Mouse (Mus musculus): ENCODE results near the gene Gm5475. TPM values are rescaled to one million over a fixed set of nuclear protein-coding genes. Genes with fewer than 3 reads are reported as not detected.
A peak's percentile ranks its signal among the peaks of the same experiment; 100 is the strongest.
"Not testable (repeated sequence)": the region's sequence is repeated elsewhere in the genome, so short reads cannot be mapped to it uniquely, and the experiment has no call there.

Gene Gm5475
- total RNA-seq (2018; cell fraction: chromatin; rRNA removed), result 1 to 10 TPM in 2 of 26 experiments, under 1 TPM in 14, not detected in 10; 0.25 to 1.3 (median 0.50) TPM
- total RNA-seq (2018; cell fraction: cytosol; rRNA removed), result under 1 TPM in 17 of 26 experiments, not detected in 9; 0.03 to 0.28 (median 0.10) TPM
- 1 to 10 TPM in 7 of 26 experiments, under 1 TPM in 16, not detected in 3; 0.29 to 2.7 (median 0.68) TPM for total RNA-seq (2018; cell fraction: nucleus; rRNA removed)
- not detected in 3 replicates for polyA plus RNA-seq (2018)

GRCm38 (mm10) chr15:100421758-100422197, at the start of gene Gm5475:
TSS of gene Gm5475 (plus strand) at chr15:100422147.
- Histone ChIP-seq H3K27ac (peak within 1 kb of the TSS; percentile 84), H3K4me3 (ENCODE audit: inconsistent target) (peak within 1 kb of the TSS; percentile 52), H3K79me2 (ENCODE audit: inconsistent target) (peaks cover 49% of the 10 kb centered on the region)
- WGBS (ENCODE audit: missing documents), result 86% methylated on average over 1 of the region's 3 CpGs
- not testable (repeated sequence) for H3K36me3 ChIP-seq (ENCODE audit: inconsistent target)

DNA sequence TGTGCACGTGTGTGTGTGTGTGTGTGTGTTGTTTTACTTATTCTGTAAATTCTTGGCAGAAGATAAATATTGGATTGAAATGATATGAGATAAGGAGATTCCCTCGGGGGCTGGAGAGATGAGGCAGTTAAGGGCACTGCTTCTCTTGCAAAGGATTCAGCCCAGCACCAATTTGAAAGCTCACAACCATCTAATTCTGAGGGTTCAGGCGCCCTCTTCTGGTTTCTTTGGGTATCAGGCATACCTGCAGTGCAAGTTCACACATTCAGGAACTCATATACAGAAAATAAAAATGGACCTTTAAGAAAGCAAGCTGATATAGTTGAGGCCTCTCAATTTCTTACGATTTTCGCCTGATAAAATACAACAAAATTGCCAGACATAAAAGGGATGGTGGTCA, 46.9 kb upstream of the Gm5475 start:
- no peaks in the 10 kb centered on the region for H3K36me3 ChIP-seq (ENCODE audit: inconsistent target)
- WGBS (ENCODE audit: missing documents), result 56% methylated on average over 5 of the region's 5 CpGs
- no peaks in the 10 kb centered on the region for H3K79me2 ChIP-seq (ENCODE audit: inconsistent target)
- H3K4me3 ChIP-seq (ENCODE audit: inconsistent target), result no peak overlapping the region
- no peak overlapping the region for H3K27ac ChIP-seq

DNA sequence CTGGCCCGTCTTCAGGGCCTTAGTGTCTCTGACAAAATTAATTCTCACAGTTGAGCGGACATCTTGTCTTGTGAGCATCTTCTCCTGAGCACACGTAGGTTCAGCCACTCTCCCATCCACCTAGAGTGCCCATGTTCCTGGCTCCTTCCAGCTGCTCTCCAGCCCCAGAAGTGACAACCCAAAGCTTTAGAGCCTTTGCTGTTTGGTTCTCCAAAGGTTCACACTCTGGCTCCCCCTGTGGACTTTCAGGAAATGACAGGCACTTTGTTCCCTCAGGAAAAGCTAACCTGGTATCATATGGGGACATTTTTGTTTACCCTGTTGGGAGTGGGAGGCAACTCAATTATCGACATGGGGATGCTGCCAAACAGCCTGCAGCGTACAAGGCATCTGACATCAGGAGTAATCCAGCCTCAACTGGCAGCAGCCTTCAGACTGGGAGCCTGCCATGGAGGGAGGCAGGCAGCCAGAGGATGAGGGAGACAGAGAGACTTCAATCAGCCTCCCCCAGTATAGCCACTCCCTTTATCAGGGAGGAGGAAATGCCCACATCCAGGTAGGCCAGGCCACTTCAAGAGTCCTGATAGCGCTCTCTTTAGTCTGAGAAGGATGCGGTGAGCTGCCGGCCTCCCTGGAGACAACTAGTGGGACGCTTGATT, 44.0 kb upstream of the Gm5475 start:
- H3K4me3 ChIP-seq (ENCODE audit: inconsistent target); H3K36me3 ChIP-seq (ENCODE audit: inconsistent target); H3K27ac ChIP-seq; H3K79me2 ChIP-seq (ENCODE audit: inconsistent target): not testable (repeated sequence)
- WGBS (ENCODE audit: missing documents), result no CpG with 5 or more reads among the region's 9 CpGs

- H3K4me3 ChIP-seq (ENCODE audit: inconsistent target), result no peak overlapping the region
- H3K79me2 ChIP-seq (ENCODE audit: inconsistent target), result no peaks in the 10 kb centered on the region
- 75% methylated on average over 2 of the region's 8 CpGs for WGBS (ENCODE audit: missing documents)
- no peaks in the 10 kb centered on the region for H3K36me3 ChIP-seq (ENCODE audit: inconsistent target)
- no peak overlapping the region for H3K27ac ChIP-seq
Observed at GRCm38 (mm10) chr15:100379658-100380057, 42.3 kb upstream of the Gm5475 start.

DNA sequence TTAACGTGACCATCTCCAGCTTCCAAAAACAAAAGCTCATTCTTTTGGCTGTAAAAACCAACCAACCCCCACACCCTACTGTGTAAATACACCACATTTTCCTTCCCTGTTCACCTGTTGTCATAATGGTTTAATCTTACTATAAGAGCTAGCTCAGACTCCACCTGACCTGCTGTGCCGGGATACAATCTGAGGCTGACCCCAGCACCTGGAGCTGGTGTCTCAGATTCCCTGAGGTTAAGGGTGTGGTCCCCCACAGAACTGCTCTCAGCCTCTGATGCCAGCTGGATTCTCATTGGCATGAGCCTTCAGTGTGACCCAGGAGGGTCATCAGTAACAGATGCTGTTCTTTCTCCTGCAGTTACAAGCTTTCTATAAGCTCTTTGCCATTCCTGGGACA, 41.8 kb upstream of the Gm5475 start:
- no peaks in the 10 kb centered on the region for H3K36me3 ChIP-seq (ENCODE audit: inconsistent target)
- H3K27ac ChIP-seq, result no peak overlapping the region
- no peak overlapping the region for H3K4me3 ChIP-seq (ENCODE audit: inconsistent target)
- H3K79me2 ChIP-seq (ENCODE audit: inconsistent target), result no peaks in the 10 kb centered on the region
- 81% methylated on average over 1 of the region's 2 CpGs for WGBS (ENCODE audit: missing documents)

DNA sequence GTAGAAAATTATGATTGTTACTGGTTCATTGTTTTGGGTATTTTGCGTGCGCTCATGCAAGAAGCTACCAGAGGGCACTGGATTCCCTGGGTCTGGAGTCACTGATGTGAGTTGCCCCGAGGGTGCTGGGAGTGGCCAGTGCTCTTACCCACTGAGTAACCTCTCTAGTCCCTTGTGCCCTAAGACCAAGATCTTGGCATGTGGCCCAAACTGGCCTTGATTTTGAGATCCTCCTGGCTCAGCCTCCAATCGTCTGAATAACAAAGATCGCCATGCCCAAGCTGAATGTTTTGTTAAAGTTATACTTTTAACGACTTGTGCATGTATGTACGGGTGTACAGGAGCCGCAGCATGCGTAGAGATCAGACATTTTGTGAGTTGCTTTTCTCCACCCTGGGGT, 36.2 kb upstream of the Gm5475 start:
- H3K27ac ChIP-seq, result no peak overlapping the region
- WGBS (ENCODE audit: missing documents), result 88% methylated on average over 9 of the region's 9 CpGs

GRCm38 (mm10) chr15:100387544-100388223, 34.3 kb upstream of the Gm5475 start:
- WGBS (ENCODE audit: missing documents), result 90% methylated on average over 16 of the region's 17 CpGs
- Histone ChIP-seq H3K36me3 (ENCODE audit: inconsistent target) (peaks cover 5% of the 10 kb centered on the region; the same call in 1 of the 2 replicates), H3K79me2 (ENCODE audit: inconsistent target) (no peaks in the 10 kb centered on the region), H3K4me3 (ENCODE audit: inconsistent target) (no peak overlapping the region), H3K27ac (no peak overlapping the region)

More for the DNA sequence above, 36.2 kb upstream of the Gm5475 start:
- H3K79me2 ChIP-seq (ENCODE audit: inconsistent target), result no peaks in the 10 kb centered on the region
- no peaks in the 10 kb centered on the region; the same call in 1 of the 2 replicates for H3K36me3 ChIP-seq (ENCODE audit: inconsistent target)
- H3K4me3 ChIP-seq (ENCODE audit: inconsistent target), result no peak overlapping the region

GRCm38 (mm10) chr15:100388224-100388835, 33.6 kb upstream of the Gm5475 start:
- WGBS (ENCODE audit: missing documents), result 36% methylated on average over 4 of the region's 16 CpGs
- Histone ChIP-seq H3K36me3 (ENCODE audit: inconsistent target) (peaks cover 11% of the 10 kb centered on the region), H3K4me3 (ENCODE audit: inconsistent target) (no peak overlapping the region), H3K27ac (no peak overlapping the region), H3K79me2 (ENCODE audit: inconsistent target) (no peaks in the 10 kb centered on the region)

DNA sequence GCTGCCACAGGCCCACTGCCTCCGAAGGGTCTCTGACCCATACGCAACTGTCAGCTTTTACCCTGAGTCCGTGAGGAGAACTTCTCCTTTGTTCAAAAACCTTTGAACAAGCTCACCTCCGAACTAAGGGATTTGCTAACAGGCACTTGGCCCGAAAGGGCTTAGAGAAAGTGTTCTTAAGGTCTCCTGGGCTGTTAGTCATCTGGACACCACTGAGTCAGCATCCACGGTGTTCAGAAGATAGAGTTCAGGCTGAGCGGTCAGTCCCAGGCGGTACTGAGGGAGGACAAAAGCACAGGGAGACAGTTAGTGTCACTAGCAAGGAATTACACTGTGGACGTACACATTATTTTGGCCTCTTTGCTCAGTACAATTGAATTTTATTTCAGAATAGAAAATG, 33.1 kb upstream of the Gm5475 start:
- 83% methylated on average over 9 of the region's 9 CpGs for WGBS (ENCODE audit: missing documents)
- H3K36me3 ChIP-seq (ENCODE audit: inconsistent target), result peaks cover 17% of the 10 kb centered on the region
- H3K27ac ChIP-seq, result no peak overlapping the region
- no peaks in the 10 kb centered on the region for H3K79me2 ChIP-seq (ENCODE audit: inconsistent target)
- H3K4me3 ChIP-seq (ENCODE audit: inconsistent target), result no peak overlapping the region

GRCm38 (mm10) chr15:100391066-100391465, 30.9 kb upstream of the Gm5475 start:
- no peak overlapping the region for H3K27ac ChIP-seq
- peaks cover 39% of the 10 kb centered on the region for H3K36me3 ChIP-seq (ENCODE audit: inconsistent target)
- WGBS (ENCODE audit: missing documents), result 84% methylated on average over 6 of the region's 7 CpGs
- H3K4me3 ChIP-seq (ENCODE audit: inconsistent target), result no peak overlapping the region
- no peaks in the 10 kb centered on the region for H3K79me2 ChIP-seq (ENCODE audit: inconsistent target)

- Histone ChIP-seq H3K4me3 (ENCODE audit: inconsistent target) (no peak overlapping the region), H3K79me2 (ENCODE audit: inconsistent target) (no peaks in the 10 kb centered on the region), H3K27ac (no peak overlapping the region), H3K36me3 (ENCODE audit: inconsistent target) (peaks cover 44% of the 10 kb centered on the region)
- 93% methylated on average over 7 of the region's 7 CpGs for WGBS (ENCODE audit: missing documents)
Observed at GRCm38 (mm10) chr15:100391599-100391998, 30.3 kb upstream of the Gm5475 start.

DNA sequence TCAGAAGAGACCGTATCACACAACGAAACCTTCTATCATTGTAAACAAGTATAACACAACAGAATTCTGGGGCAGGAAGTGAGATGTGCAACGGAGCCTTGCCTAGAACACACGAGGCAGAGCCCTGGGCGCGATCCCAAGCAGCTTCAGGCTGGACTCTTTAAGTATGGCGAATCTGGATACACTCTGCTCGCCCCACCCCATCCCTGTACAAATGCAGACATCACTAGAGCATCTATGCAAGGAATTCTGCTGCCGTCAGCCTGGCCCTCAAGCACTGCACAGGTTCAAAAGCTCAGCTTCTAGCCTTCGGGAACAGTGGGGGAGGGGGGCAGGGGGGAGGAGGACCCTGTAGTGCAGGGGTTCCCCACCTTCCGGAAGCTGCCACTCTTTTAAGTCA, 28.9 kb upstream of the Gm5475 start:
- no peak overlapping the region for H3K27ac ChIP-seq
- no peak overlapping the region for H3K4me3 ChIP-seq (ENCODE audit: inconsistent target)
- 95% methylated on average over 3 of the region's 11 CpGs for WGBS (ENCODE audit: missing documents)
- H3K79me2 ChIP-seq (ENCODE audit: inconsistent target), result no peaks in the 10 kb centered on the region
- H3K36me3 ChIP-seq (ENCODE audit: inconsistent target), result peaks cover 58% of the 10 kb centered on the region

GRCm38 (mm10) chr15:100395561-100395960, 26.4 kb upstream of the Gm5475 start:
- Histone ChIP-seq H3K27ac (no peak overlapping the region), H3K79me2 (ENCODE audit: inconsistent target) (no peaks in the 10 kb centered on the region), H3K36me3 (ENCODE audit: inconsistent target) (peaks cover 84% of the 10 kb centered on the region), H3K4me3 (ENCODE audit: inconsistent target) (no peak overlapping the region)
- 90% methylated on average over 2 of the region's 3 CpGs for WGBS (ENCODE audit: missing documents)

- H3K4me3 ChIP-seq (ENCODE audit: inconsistent target), result no peak overlapping the region
- WGBS (ENCODE audit: missing documents), result 89% methylated on average over 16 of the region's 16 CpGs
- H3K27ac ChIP-seq, result no peak overlapping the region
- peaks cover 89% of the 10 kb centered on the region for H3K36me3 ChIP-seq (ENCODE audit: inconsistent target)
- no peaks in the 10 kb centered on the region; the same call in 1 of the 2 replicates for H3K79me2 ChIP-seq (ENCODE audit: inconsistent target)
Observed at GRCm38 (mm10) chr15:100400592-100401250, 21.2 kb upstream of the Gm5475 start.

All from macrophage (primary cell).